Mouse (Mus musculus) kidney, postnatal 0 days (tissue): ENCODE data around the gene Tmem178b. TPM values are rescaled to one million over a fixed set of nuclear protein-coding genes. Genes with fewer than 3 reads are reported as not detected.

Experiments
- ATAC-seq: fragments of 200-750 bp; cut with Nextera tagmentation; replicated peaks from 2 replicates; pipeline ENCODE4 v1.8.0; 2017; ENCODE audit warnings: low read depth, moderate number of reproducible peaks, moderate TSS enrichment, moderate library complexity; ENCODE audit not compliant: low FRiP score
- DNase-seq: peaks from one replicate; pipeline ENCODE4 v3.0.0-alpha.2; 2016; ENCODE audit warnings: low spot score
- H3K27ac ChIP-seq: fragments of 300-500 bp; sonication (generic); 2 replicates; pipeline ENCODE4 v1.5.1; 2014; ENCODE audit warnings: mild to moderate bottlenecking
- H3K27me3 ChIP-seq: fragments of 300-500 bp; sonication (generic); 2 replicates; pipeline ENCODE4 v1.6.1; 2014; ENCODE audit warnings: low read length, mixed read lengths; ENCODE audit not compliant: insufficient read depth
- H3K36me3 ChIP-seq: fragments of 300-500 bp; sonication (generic); 2 replicates; pipeline ENCODE4 v1.6.1; 2014; ENCODE audit warnings: low read length, mixed read lengths; ENCODE audit not compliant: insufficient read depth
- H3K4me1 ChIP-seq: fragments of 300-500 bp; sonication (generic); replicated peaks from 2 replicates; pipeline ENCODE4 v1.6.1; 2014; ENCODE audit warnings: antibody characterized with exemption, low read length, mixed read lengths; ENCODE audit not compliant: insufficient read depth
- H3K4me2 ChIP-seq: fragments of 300-500 bp; sonication (generic); 2 replicates; pipeline ENCODE4 v1.6.1; 2014; ENCODE audit warnings: mild to moderate bottlenecking, low read length, moderate library complexity, mixed read lengths
- H3K4me3 ChIP-seq: fragments of 300-500 bp; sonication (generic); replicated peaks from 2 replicates; pipeline ENCODE4 v1.5.1; 2014; ENCODE audit warnings: low read depth, low read length
- H3K9ac ChIP-seq: fragments of 300-500 bp; sonication (generic); 2 replicates; pipeline ENCODE4 v1.6.1; 2014; ENCODE audit warnings: low read depth, low read length
- H3K9me3 ChIP-seq: fragments of 300-500 bp; sonication (generic); replicated peaks from 2 replicates; pipeline ENCODE4 v1.6.1; 2016; ENCODE audit warnings: low read length, inconsistent platforms, mixed read lengths
- CTCF ChIP-seq: IDR thresholded peaks from 2 replicates; pipeline ENCODE4 v1.5.1; 2016; ENCODE audit warnings: antibody characterized with exemption, low read depth, mild to moderate bottlenecking, moderate library complexity
- WGBS: fragments of 180-500 bp; shearing (Covaris S2); extraction: QIAGEN DNeasy Blood & Tissue Kit; methylation state at CpG from one replicate; pipeline ENCODE4 v1.1.7; 2014; 5-methylcytosine and 5-hydroxymethylcytosine counted together
- polyA plus RNA-seq: library from polyadenylated mRNA; unstranded; fragments of >200 nt; fragmentation: Nextera tagmentation; extraction: Ambion mirVana; gene quantifications from 2 replicates; pipeline ENCODE4 v1.2.1, GENCODE M21; 2015

Gene Tmem178b
- polyA plus RNA-seq, 1 experiment from 2014 or later, result 0.25 TPM

- H3K9me3 ChIP-seq, result no peaks in the 10 kb centered on the region
- H3K4me1 ChIP-seq, result no peaks in the 10 kb centered on the region
- no peak overlapping the region for H3K4me2 ChIP-seq
- H3K9ac ChIP-seq, result no peak overlapping the region
- H3K27ac ChIP-seq, result no peak overlapping the region
- no peak overlapping the region for H3K4me3 ChIP-seq
- no peak for TF ChIP-seq CTCF
- WGBS, result 68% methylated on average over 9 of the region's 9 CpGs
- no peaks in the 10 kb centered on the region for H3K36me3 ChIP-seq
- no peak for ATAC-seq
- DNase-seq, result no peak
- H3K27me3 ChIP-seq, result no peaks in the 10 kb centered on the region
Observed at GRCm38 (mm10) chr6:39944854-39945253, 71.8 kb downstream of the Tmem178b start.

DNA sequence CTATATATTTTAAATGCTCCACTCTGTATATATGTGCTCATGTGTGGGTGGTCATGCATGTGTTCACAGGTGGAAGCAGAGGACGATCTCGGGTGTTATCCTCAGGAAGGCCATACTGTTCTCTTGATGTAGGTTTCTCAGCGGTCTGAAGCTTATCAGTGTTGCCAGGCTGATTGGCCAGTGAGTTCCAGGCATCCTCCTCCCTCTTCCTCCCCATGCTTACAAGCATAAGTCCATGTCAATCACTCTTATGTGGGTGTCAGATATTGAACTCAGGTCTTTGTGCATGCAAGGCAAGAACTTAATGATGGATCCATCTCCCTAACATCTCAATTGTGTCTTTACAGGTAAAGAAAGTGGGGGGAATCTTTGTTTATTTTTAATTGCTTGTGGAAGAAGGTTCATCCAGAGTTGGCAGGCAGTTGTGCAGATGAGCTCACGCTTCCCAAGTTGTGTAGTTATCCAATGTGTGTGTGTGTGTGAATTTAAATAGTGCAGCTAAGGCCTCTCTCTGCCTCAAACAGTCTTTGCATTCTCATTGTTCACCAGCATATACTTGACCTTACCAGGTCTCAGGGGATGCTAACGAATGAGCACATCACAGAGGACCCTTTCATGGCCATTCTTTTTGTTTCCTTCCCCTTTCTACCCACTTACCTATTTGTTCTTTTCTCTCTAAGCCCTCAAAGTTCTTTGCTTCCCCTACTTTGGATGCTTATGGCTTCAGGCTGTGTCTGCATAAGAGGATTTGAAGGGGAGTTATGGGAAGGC is 72.8 kb downstream of the Tmem178b start:
- 78% methylated on average over 5 of the region's 5 CpGs for WGBS
- H3K36me3 ChIP-seq, result no peaks in the 10 kb centered on the region
- no peak for DNase-seq

DNA sequence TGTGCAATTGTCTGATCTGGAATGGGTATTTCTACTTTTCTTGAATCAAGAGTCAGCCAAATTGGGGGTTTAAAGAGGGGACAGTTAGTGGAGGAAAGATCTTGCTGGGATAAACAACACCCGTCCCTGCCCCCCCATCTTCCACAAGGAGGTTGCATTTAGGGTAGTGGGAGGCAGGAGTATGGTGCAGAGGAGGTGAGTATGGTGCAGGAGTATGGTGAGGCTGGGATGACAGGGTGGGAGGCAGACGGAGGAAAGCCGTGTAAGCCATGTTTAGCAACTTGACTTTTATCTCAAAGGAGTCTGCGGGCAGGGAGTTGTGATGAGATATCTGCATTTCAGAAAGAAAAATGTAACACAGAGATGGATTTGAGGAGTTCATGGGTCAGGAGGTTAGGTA is 73.5 kb downstream of the Tmem178b start:
- H3K9ac ChIP-seq, result no peak overlapping the region
- H3K9me3 ChIP-seq, result no peaks in the 10 kb centered on the region
- no peaks in the 10 kb centered on the region for H3K36me3 ChIP-seq
- no peak overlapping the region for H3K4me3 ChIP-seq
- 80% methylated on average over 4 of the region's 4 CpGs for WGBS
- DNase-seq, result no peak
- ATAC-seq, result no peak
- no peak overlapping the region for H3K27ac ChIP-seq
- H3K4me1 ChIP-seq, result no peaks in the 10 kb centered on the region
- no peak for TF ChIP-seq CTCF
- H3K27me3 ChIP-seq, result no peaks in the 10 kb centered on the region
- H3K4me2 ChIP-seq, result no peak overlapping the region

More for the DNA sequence above, 72.8 kb downstream of the Tmem178b start:
- H3K4me2 ChIP-seq, result no peak overlapping the region
- H3K9ac ChIP-seq, result no peak overlapping the region
- TF ChIP-seq CTCF, result no peak
- H3K27ac ChIP-seq, result no peak overlapping the region
- H3K4me3 ChIP-seq, result no peak overlapping the region
- no peak for ATAC-seq
- H3K27me3 ChIP-seq, result no peaks in the 10 kb centered on the region
- no peaks in the 10 kb centered on the region for H3K9me3 ChIP-seq
- no peaks in the 10 kb centered on the region for H3K4me1 ChIP-seq

- no peak overlapping the region for H3K27ac ChIP-seq
- ATAC-seq (no peak), DNase-seq (no peak)
- no peak overlapping the region for H3K9ac ChIP-seq
- 88% methylated on average over 5 of the region's 5 CpGs for WGBS
- no peak overlapping the region for H3K4me2 ChIP-seq
- no peak overlapping the region for H3K4me3 ChIP-seq
- no peak for TF ChIP-seq CTCF
- no peaks in the 10 kb centered on the region for H3K9me3 ChIP-seq
- H3K27me3 ChIP-seq, result no peaks in the 10 kb centered on the region
- H3K4me1 ChIP-seq, result no peaks in the 10 kb centered on the region
- H3K36me3 ChIP-seq, result no peaks in the 10 kb centered on the region
Observed at GRCm38 (mm10) chr6:39953951-39954350, 80.9 kb downstream of the Tmem178b start.

DNA sequence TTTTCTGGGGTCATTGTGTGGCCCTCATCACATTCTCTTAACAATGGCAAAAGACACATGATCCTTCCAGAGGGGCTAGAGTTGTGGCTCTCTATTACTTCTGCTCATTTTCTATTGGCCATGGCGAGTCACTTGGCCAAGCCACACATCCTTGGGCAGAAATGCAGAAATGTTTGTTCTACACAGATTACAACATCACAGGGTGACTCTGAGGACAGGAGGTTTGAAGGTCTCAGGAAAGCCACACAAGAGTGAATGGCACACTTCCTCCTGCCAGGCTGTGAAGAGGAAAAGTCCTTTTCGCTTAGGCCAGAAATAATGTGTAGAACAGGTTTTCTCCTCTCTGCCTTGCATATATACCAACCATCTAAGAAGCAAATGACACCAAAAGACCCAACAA is 82.1 kb downstream of the Tmem178b start:
- Histone ChIP-seq H3K4me2 (no peak overlapping the region), H3K36me3 (no peaks in the 10 kb centered on the region), H3K4me1 (no peaks in the 10 kb centered on the region), H3K4me3 (no peak overlapping the region), H3K9ac (no peak overlapping the region), H3K9me3 (no peaks in the 10 kb centered on the region), H3K27ac (no peak overlapping the region), H3K27me3 (no peaks in the 10 kb centered on the region)
- ATAC-seq, result no peak
- no peak for TF ChIP-seq CTCF
- WGBS, result 89% methylated on average over 2 of the region's 2 CpGs
- DNase-seq, result no peak

DNA sequence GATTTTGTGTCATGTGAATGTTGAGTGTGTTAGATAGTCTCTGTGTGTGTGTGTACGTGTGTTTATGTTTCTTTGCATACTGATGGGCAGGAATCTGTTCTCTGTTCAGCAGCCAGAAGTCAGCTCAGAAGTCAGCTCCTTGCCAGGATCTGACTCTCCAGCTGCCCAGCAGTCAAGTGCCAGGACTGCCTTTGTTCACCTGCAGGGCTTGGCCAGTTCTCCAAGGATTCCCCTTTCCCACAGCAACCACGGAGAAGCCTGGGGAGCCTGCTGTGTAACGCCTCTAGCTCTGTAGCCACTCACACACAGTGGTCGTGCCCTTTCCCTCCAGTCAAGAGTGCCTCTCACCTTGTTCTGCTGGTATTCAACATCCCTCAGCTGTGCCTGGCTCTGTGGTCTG is 91.5 kb downstream of the Tmem178b start:
- no peak overlapping the region for H3K4me3 ChIP-seq
- H3K27ac ChIP-seq, result no peak overlapping the region
- 58% methylated on average over 4 of the region's 4 CpGs for WGBS
- no peaks in the 10 kb centered on the region for H3K4me1 ChIP-seq
- no peaks in the 10 kb centered on the region for H3K27me3 ChIP-seq
- H3K9me3 ChIP-seq, result no peaks in the 10 kb centered on the region
- DNase-seq, result no peak
- no peak overlapping the region for H3K9ac ChIP-seq
- no peak for TF ChIP-seq CTCF
- H3K4me2 ChIP-seq, result no peak overlapping the region
- no peaks in the 10 kb centered on the region for H3K36me3 ChIP-seq
- ATAC-seq, result no peak

DNA sequence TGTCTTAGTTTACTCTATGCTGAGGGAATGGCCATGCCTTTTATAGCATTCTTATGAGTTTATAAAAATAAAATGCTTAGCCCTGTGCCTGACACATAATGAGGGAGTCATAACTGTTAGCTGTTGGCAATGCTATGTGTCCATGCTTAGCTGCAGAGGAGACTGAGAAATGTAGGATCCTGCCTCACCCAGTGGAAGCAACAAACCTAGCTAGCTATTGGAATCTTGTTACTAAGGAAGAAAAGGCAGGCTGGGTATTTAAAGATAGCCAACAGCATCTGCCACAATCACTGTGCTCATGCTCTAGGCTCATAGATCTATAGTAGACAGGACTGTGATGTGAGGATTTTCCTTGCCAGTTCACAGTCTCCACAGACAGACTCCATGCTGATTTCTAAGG is 97.2 kb downstream of the Tmem178b start:
- H3K4me2 ChIP-seq, result no peak overlapping the region
- H3K9ac ChIP-seq, result no peak overlapping the region
- H3K9me3 ChIP-seq, result no peaks in the 10 kb centered on the region
- TF ChIP-seq CTCF, result no peak
- no peaks in the 10 kb centered on the region for H3K4me1 ChIP-seq
- no peak for ATAC-seq
- no peak overlapping the region for H3K4me3 ChIP-seq
- no peak overlapping the region for H3K27ac ChIP-seq
- DNase-seq, result no peak
- no peaks in the 10 kb centered on the region for H3K27me3 ChIP-seq
- no peaks in the 10 kb centered on the region for H3K36me3 ChIP-seq
